Mouse (Mus musculus): Measurements from ENCODE around the gene Lamb1. TPM values are rescaled to one million over a fixed set of nuclear protein-coding genes. Genes with fewer than 3 reads are reported as not detected.

Gene Lamb1
- total RNA-seq, 2 experiments from 2014 or later, result 259 to 273 TPM

DNA sequence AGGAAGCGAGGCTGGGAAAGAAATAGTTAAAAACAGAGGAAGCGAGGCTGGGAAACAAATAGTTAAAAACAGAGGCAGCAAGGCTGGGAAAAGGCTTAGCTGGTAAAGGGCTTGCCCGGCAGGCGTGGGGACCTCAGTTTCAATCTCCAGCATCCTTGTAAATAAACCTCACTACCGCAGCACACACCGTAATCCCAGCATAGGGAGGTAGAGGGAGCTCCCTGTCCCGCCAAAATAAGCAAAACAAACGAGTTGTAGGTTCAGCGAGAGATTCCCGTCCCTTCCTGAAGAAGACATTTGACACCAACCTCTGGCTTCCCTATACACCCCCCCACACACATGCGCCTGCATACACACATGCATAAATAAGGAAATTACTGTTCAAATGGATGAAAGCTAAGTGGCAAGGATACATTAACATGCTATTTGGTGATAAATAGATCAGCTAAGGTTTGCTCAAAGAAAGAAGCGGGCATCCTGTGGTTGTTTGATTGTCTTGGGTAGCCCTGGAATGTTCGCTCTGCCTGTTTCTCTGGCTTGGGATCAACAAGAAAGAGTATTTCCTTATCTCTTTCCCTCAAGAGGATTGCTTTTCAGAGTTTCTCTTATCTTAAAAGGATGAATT is 111.4 kb downstream of the Lamb1 start:
- no peak for DNase-seq (ENCODE audit: low spot score in 2 of 2)

DNA sequence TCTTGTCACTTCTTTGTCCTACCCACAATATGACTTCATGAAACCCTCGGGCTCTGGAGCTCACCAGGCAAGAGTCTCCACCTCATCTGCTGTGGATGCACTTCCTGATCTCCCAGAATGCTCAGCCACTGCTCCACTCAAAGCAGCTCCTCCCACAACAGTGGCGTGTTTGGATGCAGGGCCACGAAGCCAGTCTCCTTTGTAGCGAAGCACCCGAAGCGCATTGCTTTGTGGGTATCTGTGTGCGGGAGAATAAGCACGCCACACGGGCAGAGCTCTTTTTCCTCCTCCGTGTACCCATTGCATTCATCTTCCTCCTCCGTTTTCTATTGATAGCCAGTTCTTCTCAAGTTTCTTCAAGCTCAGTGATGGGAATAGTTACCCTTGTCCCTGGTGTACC is 112.2 kb downstream of the Lamb1 start:
- DNase-seq (ENCODE audit: low spot score in 2 of 2), result no peak

Other genes starting within 250 kb of the Lamb1 start
- gene Fam110c, start 191.4 kb upstream of the Lamb1 start, total RNA-seq (2021), result under 1 TPM; 0.22 to 0.23 TPM
- gene Gm6993, start 24.5 kb upstream of the Lamb1 start, total RNA-seq (2021), result not detected
- gene Dld, start 86.2 kb downstream of the Lamb1 start, total RNA-seq (2021), result 100 to 1,000 TPM; 153 to 181 TPM
- not detected for gene Slc26a3, start 125.6 kb downstream of the Lamb1 start, total RNA-seq (2021)
- gene Cbll1, start 234.4 kb downstream of the Lamb1 start, total RNA-seq (2021), result 10 to 100 TPM; 10.9 to 12.8 TPM

Data from gastrocnemius, postnatal 4 days (tissue).